Mouse (Mus musculus) hindbrain, postnatal 0 days (tissue): Measurements from ENCODE around the gene Lrrc8e. TPM values are rescaled to one million over a fixed set of nuclear protein-coding genes. Genes with fewer than 3 reads are reported as not detected.

Source experiments
- ATAC-seq: fragments of 200-750 bp; cut with Nextera tagmentation; 2 replicates; pipeline ENCODE4 v1.8.0; 2017; ENCODE audit warnings: mild to moderate bottlenecking, moderate TSS enrichment, moderate library complexity
- DNase-seq: peaks from one replicate; pipeline ENCODE4 v3.0.0-alpha.2; 2015; ENCODE audit warnings: low spot score
- H3K27ac ChIP-seq: fragments of 300-500 bp; sonication (generic); 2 replicates; pipeline ENCODE4 v1.5.1; 2014; ENCODE audit warnings: mild to moderate bottlenecking
- H3K27me3 ChIP-seq: fragments of 300-500 bp; sonication (generic); 2 replicates; pipeline ENCODE4 v1.6.1; 2014; ENCODE audit warnings: low read length, mixed read lengths; ENCODE audit not compliant: insufficient read depth
- H3K36me3 ChIP-seq: fragments of 300-500 bp; sonication (generic); 2 replicates; pipeline ENCODE4 v1.6.1; 2014; ENCODE audit warnings: low read length, mixed read lengths; ENCODE audit not compliant: insufficient read depth
- H3K4me1 ChIP-seq: fragments of 300-500 bp; sonication (generic); 2 replicates; pipeline ENCODE4 v1.6.1; 2014; ENCODE audit warnings: antibody characterized with exemption, low read length, mixed read lengths; ENCODE audit not compliant: insufficient read depth
- H3K4me2 ChIP-seq: fragments of 300-500 bp; sonication (generic); 2 replicates; pipeline ENCODE4 v1.6.1; 2014; ENCODE audit warnings: low read depth, mild to moderate bottlenecking, low read length, moderate library complexity, mixed read lengths
- H3K4me3 ChIP-seq: fragments of 300-500 bp; sonication (generic); 2 replicates; pipeline ENCODE4 v1.5.1; 2014; ENCODE audit warnings: low read length
- H3K9ac ChIP-seq: fragments of 300-500 bp; sonication (generic); replicated peaks from 2 replicates; pipeline ENCODE4 v1.6.1; 2014; ENCODE audit warnings: mild to moderate bottlenecking, low read length, moderate library complexity, mixed read lengths
- H3K9me3 ChIP-seq: fragments of 300-500 bp; sonication (generic); 2 replicates; pipeline ENCODE4 v1.6.1; 2016; ENCODE audit warnings: low read length, mixed read lengths
- CTCF ChIP-seq: IDR thresholded peaks from 2 replicates; pipeline ENCODE4 v1.5.1; 2016; ENCODE audit warnings: antibody characterized with exemption, control low read depth, low read depth
- WGBS: fragments of 180-500 bp; shearing (Covaris S2); extraction: QIAGEN DNeasy Blood & Tissue Kit; methylation state at CpG from one replicate; pipeline ENCODE4 v1.1.7; 2014; 5-methylcytosine and 5-hydroxymethylcytosine counted together
- polyA plus RNA-seq: library from polyadenylated mRNA; unstranded; fragments of >200 nt; fragmentation: Nextera tagmentation; extraction: Ambion mirVana; gene quantifications from 2 replicates; pipeline ENCODE4 v1.2.1, GENCODE M21; 2015
- total RNA-seq: library from RNA; depleted of rRNA; stranded (reverse); fragments of >200 nt; gene quantifications from 2 replicates; pipeline ENCODE4 v1.2.3, GENCODE M21; 2014; rRNA removed

The Lrrc8e gene
- not detected in 2 replicates for total RNA-seq
- polyA plus RNA-seq, result not detected in 2 replicates

- ATAC-seq (peak; percentile 51; the same call in 1 of the 2 replicates), DNase-seq (no peak)
- Histone ChIP-seq H3K27ac (no peak within 1 kb of the TSS), H3K36me3 (no peaks in the 10 kb centered on the region), H3K4me2 (peak within 1 kb of the TSS; percentile 45), H3K4me1 (0 out of 2 replicates have a peak, but pooled peaks cover 5% of the 10 kb centered on the region), H3K9me3 (no peaks in the 10 kb centered on the region), H3K9ac (no peak within 1 kb of the TSS), H3K4me3 (peak within 1 kb of the TSS; percentile 11; the same call in 1 of the 2 replicates), H3K27me3 (no peaks in the 10 kb centered on the region)
- TF ChIP-seq CTCF, result no peak
- 5% methylated on average over 32 of the region's 33 CpGs for WGBS
These were observed at the start of gene Lrrc8e for GRCm38 (mm10) chr8:4226739-4227347. TSS of gene Lrrc8e (plus strand) at chr8:4226827.

GRCm38 (mm10) chr8:4183409-4183808 is 43.2 kb upstream of the Lrrc8e start:
- TF ChIP-seq CTCF, result no peak
- Histone ChIP-seq H3K4me1 (no peaks in the 10 kb centered on the region), H3K36me3 (peaks cover 40% of the 10 kb centered on the region), H3K9me3 (no peaks in the 10 kb centered on the region), H3K27me3 (no peaks in the 10 kb centered on the region), H3K9ac (no peak overlapping the region), H3K27ac (no peak overlapping the region), H3K4me3 (no peak overlapping the region), H3K4me2 (no peak overlapping the region)
- WGBS, result 87% methylated on average over 8 of the region's 8 CpGs
- DNase-seq, result no peak
- no peak for ATAC-seq

GRCm38 (mm10) chr8:4186151-4186550 is 40.5 kb upstream of the Lrrc8e start:
- WGBS, result 93% methylated on average over 2 of the region's 2 CpGs
- TF ChIP-seq CTCF, result no peak
- no peak overlapping the region for H3K27ac ChIP-seq
- DNase-seq (no peak), ATAC-seq (no peak)
- peaks cover 56% of the 10 kb centered on the region for H3K36me3 ChIP-seq
- no peak overlapping the region for H3K4me3 ChIP-seq
- no peaks in the 10 kb centered on the region for H3K9me3 ChIP-seq
- H3K27me3 ChIP-seq, result no peaks in the 10 kb centered on the region
- no peak overlapping the region for H3K9ac ChIP-seq
- no peaks in the 10 kb centered on the region for H3K4me1 ChIP-seq
- H3K4me2 ChIP-seq, result no peak overlapping the region

- no peaks in the 10 kb centered on the region; the same call in 1 of the 2 replicates for H3K4me1 ChIP-seq
These were observed 38.0 kb upstream of the Lrrc8e start for GRCm38 (mm10) chr8:4188605-4189004.

GRCm38 (mm10) chr8:4189031-4189722 is 37.5 kb upstream of the Lrrc8e start:
- Histone ChIP-seq H3K36me3 (peaks cover 68% of the 10 kb centered on the region), H3K9me3 (no peaks in the 10 kb centered on the region), H3K4me2 (no peak overlapping the region), H3K27me3 (no peaks in the 10 kb centered on the region), H3K27ac (no peak overlapping the region), H3K4me1 (no peaks in the 10 kb centered on the region; the same call in 1 of the 2 replicates), H3K4me3 (no peak overlapping the region), H3K9ac (no peak overlapping the region)
- TF ChIP-seq CTCF, result no peak
- 27% methylated on average over 3 of the region's 3 CpGs for WGBS
- no peak for DNase-seq
- ATAC-seq, result no peak

More at GRCm38 (mm10) chr8:4188605-4189004, 38.0 kb upstream of the Lrrc8e start:
- Histone ChIP-seq H3K9me3 (no peaks in the 10 kb centered on the region), H3K27me3 (no peaks in the 10 kb centered on the region), H3K27ac (no peak overlapping the region), H3K36me3 (peaks cover 65% of the 10 kb centered on the region), H3K9ac (no peak overlapping the region), H3K4me3 (no peak overlapping the region), H3K4me2 (no peak overlapping the region)
- TF ChIP-seq CTCF, result no peak
- DNase-seq, result no peak
- ATAC-seq, result no peak

GRCm38 (mm10) chr8:4192305-4192704 is 34.3 kb upstream of the Lrrc8e start:
- TF ChIP-seq CTCF, result no peak
- ATAC-seq, result peak; percentile 74
- H3K27me3 ChIP-seq, result no peaks in the 10 kb centered on the region
- peak; percentile 66 for DNase-seq
- no peaks in the 10 kb centered on the region; the same call in 1 of the 2 replicates for H3K4me1 ChIP-seq
- peaks cover 56% of the 10 kb centered on the region for H3K36me3 ChIP-seq
- no peaks in the 10 kb centered on the region for H3K9me3 ChIP-seq
- H3K9ac ChIP-seq, result no peak overlapping the region; the same call in 1 of the 2 replicates
- 33% methylated on average over 5 of the region's 5 CpGs for WGBS
- H3K4me2 ChIP-seq, result no peak overlapping the region
- H3K4me3 ChIP-seq, result no peak overlapping the region
- peak overlapping the region; percentile 85 for H3K27ac ChIP-seq
